Mouse (Mus musculus): Measurements from ENCODE around the gene Dpp9.
A peak's percentile ranks its signal among the peaks of the same experiment; 100 is the strongest.

Dpp9 gene

DNA sequence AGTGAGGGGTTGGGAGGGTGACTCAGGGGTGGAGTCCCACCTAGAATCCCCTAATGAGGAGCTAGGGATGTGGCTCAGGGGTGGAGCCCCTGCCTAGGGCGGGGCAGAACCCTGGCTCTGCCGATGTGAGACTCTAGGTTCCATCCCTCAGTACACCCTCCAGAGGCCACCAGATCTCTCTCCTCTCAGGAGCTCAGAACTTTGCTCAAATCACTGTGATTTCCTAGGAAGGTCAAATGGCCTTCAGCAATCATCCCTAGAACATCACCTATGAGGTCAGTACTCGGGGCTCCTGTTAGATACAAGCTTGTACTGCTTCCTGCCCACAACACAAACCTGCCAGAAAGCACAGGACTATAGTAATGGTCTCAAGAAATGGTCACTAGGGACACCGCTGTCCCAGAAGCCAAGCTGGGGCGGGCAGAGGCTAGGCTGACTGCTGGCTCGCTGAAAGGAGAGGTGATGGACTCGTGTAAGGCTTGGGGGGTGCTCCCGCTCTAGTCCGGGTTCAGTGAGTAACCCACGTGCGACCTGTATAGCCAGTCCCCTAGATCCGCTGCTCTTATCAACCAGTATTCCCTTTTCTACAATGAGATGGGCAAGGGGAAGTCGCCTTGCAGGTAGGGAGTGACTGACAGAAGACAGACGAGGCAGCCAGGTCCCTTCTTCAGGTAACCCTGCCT, 35.6 kb downstream of the Dpp9 start:
- DNase-seq (ENCODE audit: low read depth) = peak; percentile 48

DNA sequence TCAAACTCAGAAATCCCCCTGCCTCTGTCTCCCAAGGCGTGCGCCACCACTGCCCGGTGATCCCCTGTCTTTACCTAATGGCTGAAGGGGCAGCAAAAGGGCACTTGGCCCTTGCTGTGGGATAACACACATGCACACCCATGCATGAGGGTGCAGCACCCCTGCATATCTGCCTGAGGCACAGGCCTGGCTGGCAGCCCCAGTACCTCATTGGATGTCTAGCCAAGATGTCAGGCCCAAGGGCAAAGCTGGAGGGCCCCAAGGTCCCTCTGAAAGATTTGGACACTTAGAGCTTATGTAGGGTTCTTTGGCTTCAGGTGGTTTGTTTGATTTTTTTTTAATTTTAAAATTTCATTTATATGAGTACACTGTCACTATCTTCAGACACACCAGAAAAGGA, 43.3 kb downstream of the Dpp9 start:
- DNase-seq (ENCODE audit: low read depth) = no peak

DNA sequence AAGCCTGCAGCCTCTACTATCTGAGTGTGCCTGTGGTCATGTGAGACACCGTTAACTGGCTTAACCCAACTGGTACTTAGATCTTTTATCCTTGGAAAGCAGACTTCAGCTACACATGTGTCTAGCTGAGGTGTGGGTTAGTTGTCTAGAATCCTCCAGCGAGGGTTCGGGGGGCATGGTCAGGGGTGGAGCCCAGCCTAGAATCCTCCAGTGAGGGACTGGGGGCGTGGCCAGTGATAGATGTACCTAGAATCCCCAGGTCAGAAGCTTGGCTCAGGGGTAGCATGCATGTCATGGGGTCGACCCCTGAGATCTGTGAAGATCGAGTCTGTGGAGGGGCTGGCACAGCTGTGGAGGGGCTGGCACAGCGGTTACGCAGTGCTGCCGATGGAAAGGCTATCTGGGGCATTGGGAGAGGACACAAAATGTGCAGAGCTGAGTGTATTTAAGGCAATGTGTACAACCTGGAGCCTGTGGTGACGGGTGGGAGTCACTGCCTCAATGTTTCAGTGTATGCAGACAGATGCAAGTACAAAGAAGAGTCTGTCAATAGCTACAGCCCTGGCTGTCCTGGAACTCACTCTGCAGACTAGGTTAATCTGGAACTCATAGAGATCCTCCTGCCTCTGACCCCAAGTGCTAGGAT, 45.2 kb downstream of the Dpp9 start:
- DNase-seq (ENCODE audit: low read depth) = no peak

DNA sequence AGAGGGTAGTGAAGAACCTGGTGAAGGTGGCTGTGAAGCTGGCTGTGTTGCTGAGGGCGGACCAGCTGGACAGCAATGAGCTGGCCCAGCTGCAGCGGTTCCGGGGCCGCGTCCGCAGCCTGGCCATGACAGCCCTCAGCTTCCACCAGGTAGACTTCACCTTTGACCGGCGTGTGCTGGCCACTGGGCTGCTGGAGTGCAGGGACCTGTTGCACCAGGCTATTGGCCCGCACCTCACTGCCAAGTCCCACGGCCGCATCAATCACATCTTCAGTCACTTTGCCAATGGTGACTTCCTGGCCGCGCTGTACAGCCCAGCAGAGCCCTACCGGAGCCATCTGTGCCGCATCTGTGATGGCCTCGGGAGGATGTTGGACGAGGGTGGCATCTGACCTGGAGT, 46.8 kb downstream of the Dpp9 start:
- DNase-seq (ENCODE audit: low read depth) = no peak

DNA sequence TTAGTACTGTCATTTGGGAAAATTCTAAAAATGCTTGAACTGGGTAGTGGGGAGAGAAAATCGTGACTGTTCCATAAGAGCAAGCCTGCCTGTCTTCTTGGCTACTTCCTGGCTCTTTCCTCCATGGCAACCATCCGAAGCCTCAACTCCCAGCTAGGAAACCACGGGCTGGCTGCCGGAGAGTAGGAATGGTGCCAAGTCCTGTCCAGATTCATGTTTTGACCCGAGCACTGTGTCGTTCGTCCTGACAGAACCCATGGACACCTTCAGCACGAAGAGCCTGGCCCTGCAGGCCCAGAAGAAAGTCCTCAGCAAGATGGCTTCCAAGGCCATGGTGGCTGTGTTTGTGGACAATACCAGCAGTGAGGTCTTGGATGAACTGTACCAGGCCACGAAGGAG, 47.2 kb downstream of the Dpp9 start:
- no peak for DNase-seq (ENCODE audit: low read depth)

DNA sequence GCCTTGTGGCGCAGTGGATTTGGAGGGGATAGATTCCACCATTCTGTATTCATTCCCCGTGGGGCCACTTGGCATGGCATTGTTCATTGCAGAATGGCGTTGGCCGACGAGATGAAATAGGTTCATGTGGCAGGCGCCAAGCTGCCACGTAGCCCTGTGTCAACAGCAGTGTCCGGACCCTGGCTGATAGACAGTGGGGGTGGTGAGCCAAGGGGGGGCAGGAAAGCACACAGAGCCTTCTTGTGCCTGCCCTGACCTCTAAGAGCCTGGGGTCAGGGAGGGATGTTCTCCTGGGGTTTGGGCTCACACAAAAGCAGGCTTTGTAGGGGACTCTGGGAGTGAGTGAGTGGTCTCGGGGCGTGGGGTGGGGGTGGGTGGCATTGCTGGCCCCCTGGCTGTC, 48.1 kb downstream of the Dpp9 start:
- DNase-seq (ENCODE audit: low read depth) = no peak

DNA sequence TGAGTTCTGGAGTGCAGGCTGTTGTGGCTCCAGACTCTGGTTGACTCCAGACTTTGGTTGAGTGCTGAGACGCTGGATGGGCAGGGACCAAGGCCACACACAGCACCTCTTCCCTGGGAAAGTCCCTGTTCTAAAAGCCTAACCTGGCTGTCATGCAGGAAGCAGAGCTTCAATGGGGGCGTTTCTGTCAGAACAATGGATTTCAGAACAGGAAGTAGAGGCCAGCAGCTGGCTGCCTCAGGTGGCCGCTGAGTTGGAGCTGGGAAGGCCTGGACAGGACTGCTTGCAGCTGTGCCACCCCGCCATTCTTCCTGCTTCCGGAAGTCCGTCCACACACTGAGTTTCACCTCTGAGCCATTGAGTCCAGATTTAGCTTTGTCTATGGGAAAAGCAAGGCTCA, 48.9 kb downstream of the Dpp9 start:
- DNase-seq (ENCODE audit: low read depth) = peak; percentile 53

DNA sequence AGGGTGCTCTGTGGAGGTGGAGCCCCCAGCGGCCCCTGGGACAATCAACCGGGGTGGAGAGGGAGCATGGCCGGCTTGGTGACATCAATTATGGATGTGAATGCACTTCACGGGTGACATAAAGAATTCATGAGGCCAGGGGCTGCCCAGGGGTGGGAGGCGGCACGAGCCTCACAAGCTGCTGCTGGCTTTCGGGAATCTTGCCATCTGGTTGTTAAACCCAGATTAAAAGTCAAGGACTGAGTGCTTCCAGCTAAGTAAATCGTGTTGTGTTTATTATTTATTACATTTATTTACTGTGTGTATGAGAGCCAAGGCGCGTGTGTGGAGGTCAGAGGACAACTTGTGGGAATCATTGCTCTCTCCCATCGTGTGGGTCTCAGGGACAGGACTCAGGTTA, 53.0 kb downstream of the Dpp9 start:
- DNase-seq (ENCODE audit: low read depth) = no peak

DNA sequence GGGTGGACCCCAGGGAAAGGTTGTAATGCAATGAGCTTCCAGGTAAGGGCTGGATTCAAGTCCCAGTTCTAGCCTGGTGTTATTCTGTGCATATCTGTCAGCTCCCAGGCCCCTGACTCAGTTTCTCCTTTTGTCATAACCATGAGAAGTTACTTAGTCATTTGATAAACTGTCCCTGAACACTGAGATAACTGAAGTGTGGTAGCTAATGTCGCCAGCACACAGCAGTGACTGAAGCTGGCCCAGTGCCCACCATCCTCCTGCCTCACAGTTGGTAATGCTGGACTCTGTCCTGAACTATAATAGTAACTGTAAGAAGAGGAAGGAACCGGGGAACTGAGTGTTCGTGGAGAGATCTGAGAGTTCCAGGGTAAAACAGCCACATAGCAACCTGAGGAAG, 54.2 kb downstream of the Dpp9 start:
- no peak for DNase-seq (ENCODE audit: low read depth)

DNA sequence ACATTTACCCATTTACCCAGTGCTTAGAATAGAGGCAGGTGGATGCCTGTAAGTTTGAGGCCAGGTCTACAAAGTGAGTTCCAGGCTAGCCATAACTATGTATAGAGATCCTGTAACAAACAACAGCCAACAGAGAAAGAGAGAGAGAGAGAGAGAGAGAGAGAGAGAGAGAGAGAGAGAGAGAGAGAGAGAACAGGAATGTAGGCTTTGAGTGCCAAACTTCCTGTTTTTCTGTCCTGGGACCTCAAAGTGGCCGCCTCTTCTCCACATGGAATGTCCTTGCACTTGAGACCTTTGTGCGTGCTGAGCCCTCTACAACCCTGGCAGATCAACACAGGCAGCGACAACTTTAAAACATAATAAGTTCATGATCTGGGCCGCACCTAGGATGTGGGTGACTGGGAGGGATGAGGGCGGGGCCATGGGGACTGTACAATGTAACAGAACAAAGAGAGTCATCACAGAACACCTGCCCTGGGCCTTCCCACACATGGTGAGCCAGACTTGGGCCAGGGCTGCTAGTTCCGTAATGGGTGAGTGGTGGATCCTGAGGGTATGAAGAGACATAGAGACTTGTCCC, 55.1 kb downstream of the Dpp9 start:
- peak; percentile 93 for DNase-seq (ENCODE audit: low read depth)

DNA sequence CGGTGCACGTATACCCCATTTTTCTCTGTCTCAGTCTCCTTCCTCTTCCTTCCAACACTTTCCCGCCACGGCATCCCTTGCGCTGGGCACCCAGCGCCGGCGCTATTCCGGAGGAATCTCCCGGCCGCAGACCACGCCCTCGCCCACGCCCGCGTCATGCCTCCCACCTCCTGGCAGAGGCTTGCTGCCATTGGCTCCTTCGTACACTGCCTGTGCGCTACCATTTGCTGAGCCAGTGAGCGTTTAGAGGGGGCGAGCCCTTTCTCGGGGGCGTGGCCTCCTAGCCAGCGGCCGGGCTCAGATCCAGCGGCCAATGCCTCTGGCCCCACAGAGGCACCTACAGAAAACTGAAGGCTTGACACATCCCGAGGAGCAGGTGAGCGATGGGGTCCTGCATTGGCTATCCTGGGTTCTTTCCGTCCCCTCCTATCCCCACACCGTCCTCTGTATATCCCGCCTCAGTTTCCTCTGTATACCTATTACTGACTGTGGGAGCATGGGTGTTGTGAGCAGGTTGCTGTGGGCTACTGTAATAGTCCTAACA, 56.4 kb downstream of the Dpp9 start, which contains the start of gene Tnfaip8l1:
Gene Tnfaip8l1, plus strand, starts transcription at position 247 of the 544 bp plus-strand sequence.
- DNase-seq (ENCODE audit: low read depth) = peak; percentile 96

DNA sequence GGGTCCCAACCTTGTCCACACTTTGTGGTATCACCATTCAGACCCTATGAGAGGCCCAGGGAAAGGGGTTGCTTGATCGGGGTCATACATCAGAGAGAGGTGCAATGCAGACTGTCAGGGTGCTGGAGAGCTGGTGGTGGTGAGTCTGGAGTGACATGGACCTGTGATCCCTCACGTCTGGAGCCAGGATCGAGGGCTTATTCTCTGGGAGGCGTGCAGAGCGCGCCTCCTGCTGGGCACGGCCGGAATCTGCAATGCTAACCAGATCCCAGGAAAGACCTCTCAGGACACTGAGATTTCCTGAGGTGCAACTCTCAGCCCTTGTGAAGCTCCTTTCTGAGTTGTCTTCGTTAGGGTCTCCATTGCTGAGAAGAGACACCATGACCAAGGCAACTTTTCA, 59.0 kb downstream of the Dpp9 start:
- DNase-seq (ENCODE audit: low read depth) = peak; percentile 73

DNA sequence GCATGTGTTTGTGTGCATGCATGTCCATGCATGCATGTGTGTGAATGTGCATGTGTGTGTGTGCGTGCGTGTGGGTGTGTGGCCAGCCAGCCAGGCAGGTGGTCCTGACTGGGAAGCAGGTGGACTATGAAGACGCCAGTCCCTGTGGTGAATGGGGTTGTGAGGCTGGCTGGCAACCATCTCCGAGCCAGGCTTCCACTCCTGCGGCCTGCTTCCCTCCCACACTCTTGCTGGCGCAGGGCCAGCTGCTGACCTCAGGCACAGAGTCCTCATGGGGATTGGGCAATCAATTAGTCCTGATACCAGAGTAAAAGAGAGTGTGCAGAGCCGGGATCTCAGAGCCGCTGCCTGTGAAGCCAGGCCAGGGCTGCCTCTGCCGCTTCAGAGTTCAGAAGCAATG, 65.1 kb downstream of the Dpp9 start:
- no peak for DNase-seq (ENCODE audit: low read depth)

DNA sequence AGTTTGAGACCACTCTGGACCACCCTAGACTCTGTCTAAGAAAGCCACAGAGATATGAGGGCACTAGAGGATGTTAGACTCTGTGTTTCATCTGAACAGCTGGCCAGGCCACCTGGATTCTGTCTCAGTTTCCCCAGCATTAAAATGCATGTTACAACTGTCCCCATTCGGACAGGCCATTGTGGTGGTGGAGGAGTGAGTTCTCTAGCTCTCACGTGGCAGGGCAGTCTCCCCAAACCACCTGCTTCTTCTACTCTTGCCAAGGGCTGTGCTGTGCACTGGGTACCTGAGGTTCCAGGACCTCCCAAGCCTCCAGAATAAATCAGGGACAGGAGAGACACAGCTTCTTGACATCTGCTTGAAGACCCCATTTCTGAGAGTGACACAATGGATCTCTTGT, 68.8 kb downstream of the Dpp9 start:
- DNase-seq (ENCODE audit: low read depth) = no peak

DNA sequence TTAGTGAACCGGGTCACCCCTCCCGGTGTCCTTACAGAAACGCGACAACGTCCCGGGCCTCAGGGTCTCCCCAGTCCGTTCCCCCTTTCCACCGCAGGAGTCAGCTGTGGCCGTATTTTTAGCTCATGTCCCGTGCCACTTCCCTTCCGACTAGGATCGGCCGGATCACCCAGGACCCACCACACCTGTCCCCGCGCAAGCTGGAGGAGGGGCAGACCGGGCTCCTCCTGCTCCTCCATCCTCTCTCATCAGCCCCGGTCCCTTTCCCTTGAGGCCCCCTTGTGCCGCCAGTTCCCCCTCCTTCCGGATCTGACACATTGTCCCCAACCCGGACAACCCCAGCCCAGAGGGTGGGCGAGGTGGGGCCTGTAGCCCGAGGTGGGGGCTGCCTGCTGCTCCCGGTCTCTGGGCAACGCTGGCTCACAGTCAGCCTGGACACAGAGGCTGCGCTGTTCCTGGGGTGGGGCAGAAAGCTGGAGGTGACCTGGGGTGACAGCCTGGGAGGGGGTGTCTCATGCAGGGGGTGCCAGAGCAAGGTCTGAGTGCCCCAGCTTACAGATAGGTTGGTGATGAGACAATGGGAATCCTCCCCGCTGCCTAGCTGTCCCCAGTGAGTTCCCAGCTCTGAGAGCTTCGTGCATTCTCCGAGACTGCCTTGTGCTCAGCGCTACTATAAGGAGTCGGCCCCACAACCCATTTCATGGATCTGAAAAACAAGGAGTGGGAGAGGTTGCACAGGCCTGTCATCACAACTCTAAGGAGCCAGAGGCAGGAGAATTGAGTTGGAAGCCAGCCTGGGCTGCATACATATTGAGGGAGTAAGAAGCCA, 69.7 kb downstream of the Dpp9 start:
- no peak for DNase-seq (ENCODE audit: low read depth)

DNA sequence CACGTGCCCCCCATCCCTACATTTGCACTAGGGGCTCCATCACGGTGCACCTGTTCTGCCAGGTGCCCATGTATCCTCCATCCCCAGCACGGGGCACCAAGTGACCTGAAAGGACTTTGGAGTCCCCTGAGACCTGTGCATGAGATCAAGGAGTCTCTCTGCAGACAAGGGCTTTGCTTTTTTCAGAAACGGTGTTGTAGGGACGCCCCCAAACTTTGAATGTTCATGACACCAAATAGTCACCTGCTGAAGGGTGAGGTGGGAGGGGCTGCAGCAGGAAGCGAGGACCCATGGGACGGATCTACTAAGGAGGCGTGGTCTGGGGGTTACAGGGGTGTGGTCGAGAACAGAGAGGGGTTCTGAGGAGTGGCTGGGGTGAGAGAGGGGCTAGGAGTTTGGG, 70.4 kb downstream of the Dpp9 start:
- DNase-seq (ENCODE audit: low read depth) = no peak

DNA sequence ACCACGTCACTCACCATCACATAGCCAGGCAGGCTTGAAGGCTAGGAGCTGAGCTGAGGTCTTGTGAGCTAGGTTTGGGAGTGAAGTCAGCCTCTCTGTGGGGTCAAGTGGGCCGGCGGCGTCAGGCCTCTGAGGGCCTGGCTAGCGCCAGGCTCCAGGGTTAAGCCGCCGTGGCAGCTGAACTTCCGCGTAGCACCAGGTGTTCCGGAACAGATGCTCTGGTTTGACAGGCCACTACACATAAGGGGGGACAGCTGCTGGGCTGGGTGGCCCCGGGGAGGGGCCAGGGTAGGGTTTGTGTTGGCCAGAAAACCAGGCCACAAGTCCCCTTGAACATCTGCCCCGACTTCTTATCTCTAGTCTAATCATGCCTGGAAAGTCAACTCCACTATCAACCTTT, 71.3 kb downstream of the Dpp9 start:
- DNase-seq (ENCODE audit: low read depth) = no peak

DNA sequence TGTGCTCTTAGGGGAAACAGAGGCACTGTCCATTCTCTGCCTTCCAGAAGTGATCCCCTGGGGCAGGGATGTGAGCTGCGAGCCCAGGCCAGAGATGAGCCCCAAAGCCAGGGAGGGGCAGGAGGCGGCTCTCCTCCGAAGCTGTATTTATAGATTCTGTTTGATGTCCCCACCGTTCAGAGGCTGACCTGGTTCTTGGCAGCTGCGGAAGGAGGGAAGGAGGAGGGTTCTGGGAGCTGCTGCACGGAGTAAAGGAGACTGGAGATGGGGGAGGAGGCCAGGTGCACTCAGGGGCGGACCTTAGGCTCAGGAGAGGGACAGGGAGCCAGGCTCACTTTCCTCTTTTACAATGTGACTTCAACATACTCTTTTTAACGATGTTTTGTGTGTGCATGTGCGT, 72.6 kb downstream of the Dpp9 start:
- no peak for DNase-seq (ENCODE audit: low read depth)

DNA sequence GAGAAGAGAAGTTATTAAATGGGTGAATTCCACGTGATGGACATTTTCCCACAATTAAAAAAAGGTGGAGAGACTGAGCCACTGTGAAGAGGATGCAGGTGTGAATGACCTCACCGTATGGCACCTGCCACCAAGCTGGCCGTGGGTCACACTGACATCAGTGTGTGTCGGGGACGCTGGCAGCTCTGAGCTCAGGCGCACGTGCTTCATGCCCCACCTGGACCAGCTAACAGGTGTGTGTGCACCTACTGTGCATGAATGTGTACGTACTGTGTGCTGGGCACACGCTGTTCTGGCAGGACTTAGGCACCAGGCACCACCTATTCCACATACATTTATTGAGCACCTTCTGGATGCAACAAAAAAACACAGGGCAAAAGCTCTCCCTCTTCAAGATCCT, 74.2 kb downstream of the Dpp9 start:
- DNase-seq (ENCODE audit: low read depth) = no peak

DNA sequence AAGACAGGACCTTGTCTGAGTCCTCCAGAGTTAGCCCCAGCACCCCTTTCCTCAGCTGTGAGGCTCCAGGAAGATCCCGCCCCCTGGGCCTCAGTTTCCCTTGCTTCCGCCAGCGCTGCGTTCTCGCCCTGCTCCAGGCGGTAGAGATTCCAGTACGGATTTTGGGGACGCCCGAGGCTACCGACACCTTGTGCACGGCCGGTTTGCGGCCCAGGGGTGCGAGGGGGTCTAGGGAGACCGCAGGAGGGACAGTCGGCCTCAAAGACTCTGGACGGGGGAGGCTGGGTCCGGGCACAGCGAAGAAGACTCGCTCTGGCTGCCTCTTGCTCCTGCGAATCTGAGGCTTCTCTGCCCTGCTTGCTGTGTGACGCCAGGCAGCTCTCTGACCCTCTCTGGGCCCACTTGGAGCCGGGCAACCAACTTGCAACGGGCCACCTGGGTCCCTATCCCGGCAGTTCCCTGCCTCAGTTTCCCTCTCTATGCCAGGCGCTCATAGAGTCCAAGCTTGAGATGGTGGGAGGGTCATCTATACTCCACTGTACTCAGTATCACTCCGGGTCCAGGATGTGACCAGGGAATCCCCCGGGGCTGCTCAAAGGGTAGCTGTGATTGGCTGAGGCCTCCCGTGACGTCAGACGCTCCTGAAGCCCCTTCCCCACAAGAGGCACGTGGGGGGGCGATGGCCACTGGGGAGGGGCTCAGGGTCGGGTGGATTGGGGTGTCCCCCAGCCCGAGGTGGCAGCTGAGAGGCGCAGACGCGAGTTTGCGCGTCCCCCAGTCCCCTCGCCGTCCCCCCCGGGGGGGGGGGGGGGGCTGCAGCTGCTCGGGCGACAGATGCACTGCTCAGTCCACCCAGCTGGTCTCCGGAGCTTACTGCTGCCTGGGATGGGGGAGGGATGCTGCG, 76.8 kb downstream of the Dpp9 start:
- no peak for DNase-seq (ENCODE audit: low read depth)

DNA sequence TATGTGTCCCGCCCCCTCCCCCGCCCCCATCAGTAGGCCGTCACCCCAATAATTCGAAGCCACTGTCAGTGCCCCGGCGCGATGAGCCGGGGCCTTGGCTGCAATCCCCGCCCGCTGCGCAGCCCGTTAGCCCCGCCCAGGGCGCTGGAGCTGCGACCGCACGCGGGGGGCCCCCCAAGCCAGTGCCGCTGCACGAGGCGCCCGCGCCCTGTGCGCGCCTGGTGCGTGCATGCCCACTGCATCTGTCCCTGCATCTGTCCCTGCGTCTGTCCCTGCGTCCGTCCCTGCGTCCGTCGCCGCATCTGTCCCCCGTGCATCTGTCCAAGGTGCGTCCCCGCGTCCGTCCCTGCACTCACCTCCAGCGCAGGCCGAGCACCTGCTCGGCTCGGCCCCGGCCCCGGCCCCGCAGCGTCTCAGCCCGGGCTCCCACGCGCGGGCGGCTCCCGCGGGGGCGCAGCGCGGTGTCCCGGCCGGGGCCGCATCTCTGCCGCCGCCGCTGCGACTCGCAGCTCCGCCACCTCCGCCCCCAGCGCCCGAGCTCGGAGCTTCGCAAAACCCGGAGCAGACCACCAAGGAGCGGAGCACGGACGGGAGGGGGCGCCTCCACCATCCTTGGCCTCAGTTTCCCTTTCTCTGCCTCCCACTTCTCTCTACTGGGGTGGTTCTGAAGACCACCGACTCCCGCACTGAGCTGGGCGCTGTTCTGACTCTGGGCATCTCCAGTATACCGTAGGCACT, 78.7 kb downstream of the Dpp9 start, which contains the start of gene Sema6b:
Gene Sema6b, minus strand, starts transcription at position 486 of the 738 bp plus-strand sequence.
- DNase-seq (ENCODE audit: low read depth) = peak; percentile 64

Data from induced T-regulatory cell, adult 2 months (primary cell).